ENCODE assay signal across 11 mouse cellular contexts in genomic region chr11:76569436-76569835, GRCm38 (mm10). TPM values are rescaled to one million over a fixed set of nuclear protein-coding genes. Genes with fewer than 3 reads are reported as not detected.
DNase-seq lines count a peak whose midpoint lies in the region; ATAC-seq lines count a peak whose summit lies in the region.
"Had no signal": no experiment of that assay in that cellular context is flagged by ENCODE, and none has a peak within 500 bp of the region (broad histone marks: within the 10 kb centered on the region; RNA-seq: fewer than 3 reads in every experiment).

No protein-coding gene starts in this region.

- peaks cover 62% of the 10 kb centered on the region for H3K4me1 ChIP-seq in hindbrain, embryonic 10.5 days (replicated peaks)
- peaks cover 30% of the 10 kb centered on the region for H3K4me1 ChIP-seq in midbrain, embryonic 14.5 days (ENCODE audit: control insufficient read depth, insufficient read depth, low read length)

- peaks cover 45% of the 10 kb centered on the region for H3K27me3 ChIP-seq in hindbrain, embryonic 10.5 days (ENCODE audit: insufficient read depth, poor library complexity, severe bottlenecking)
- peaks cover 6% of the 10 kb centered on the region; the same call in 1 of the 2 replicates for H3K27me3 ChIP-seq in midbrain, embryonic 14.5 days (ENCODE audit: control insufficient read depth, insufficient read depth, low read length)

- H3K9me3 ChIP-seq in hindbrain, embryonic 10.5 days: no peaks in the 10 kb centered on the region
- no peaks in the 10 kb centered on the region for H3K9me3 ChIP-seq in midbrain, embryonic 14.5 days (ENCODE audit: control insufficient read depth, low read length)
- H3K9me3 ChIP-seq: liver, embryonic 15.5 days had no signal

- peak; percentile 33 for DNase-seq in adrenal gland, adult 2 months
- DNase-seq in adrenal gland, postnatal 4 days (ENCODE audit: low spot score in 2 of 2): no peak
- peak; percentile 46 for DNase-seq in brain, adult 2 months (ENCODE audit: low read depth, low spot score)
- DNase-seq in hindbrain, embryonic 10.5 days (ENCODE audit: low spot score): peak; percentile 22
- DNase-seq in midbrain, embryonic 14.5 days: no peak
- no peak for DNase-seq in layer of hippocampus, adult 9-10 months (ENCODE audit: low spot score)
- no peak for DNase-seq in frontal cortex, adult 2 months (ENCODE audit: extremely low spot score in 1 of 2, low spot score in 1 of 2)
- DNase-seq: heart, adult 18-20 months; kidney, postnatal 36 days had no signal

- no peak overlapping the region; the same call in 1 of the 2 replicates for H3K9ac ChIP-seq in midbrain, embryonic 14.5 days (replicated peaks; ENCODE audit: low read length)
- H3K9ac ChIP-seq: liver, embryonic 15.5 days had no signal

- peak overlapping the region; percentile 91 for H3K4me3 ChIP-seq in hindbrain, embryonic 10.5 days
- peak overlapping the region; percentile 60; the same call in 1 of the 2 replicates for H3K4me3 ChIP-seq in midbrain, embryonic 14.5 days (replicated peaks; ENCODE audit: low read depth, low read length)
- H3K4me3 ChIP-seq: liver, embryonic 15.5 days had no signal

- H3K4me2 ChIP-seq in midbrain, embryonic 14.5 days (ENCODE audit: low read length): peak overlapping the region; percentile 98
- H3K4me2 ChIP-seq: liver, embryonic 15.5 days had no signal

- ATAC-seq in midbrain, embryonic 14.5 days (ENCODE audit: low FRiP score, low TSS enrichment): no peak
- ATAC-seq in megakaryocyte progenitor cell, adult 5-6 weeks (replicated peaks; ENCODE audit: poor library complexity): no peak

- no peaks in the 10 kb centered on the region for H3K36me3 ChIP-seq in hindbrain, embryonic 10.5 days
- no peaks in the 10 kb centered on the region for H3K36me3 ChIP-seq in midbrain, embryonic 14.5 days (ENCODE audit: control insufficient read depth, insufficient read depth, low read length)
- H3K36me3 ChIP-seq: liver, embryonic 15.5 days had no signal

- H3K27ac ChIP-seq in hindbrain, embryonic 10.5 days: peak overlapping the region; percentile 94
- H3K27ac ChIP-seq in midbrain, embryonic 14.5 days (replicated peaks; ENCODE audit: low read depth, low read length): no peak overlapping the region
- H3K27ac ChIP-seq: liver, embryonic 15.5 days had no signal

- 37% methylated on average over 3 of the region's 3 CpGs for WGBS in hindbrain, embryonic 10.5 days
- 15% methylated on average over 3 of the region's 3 CpGs for WGBS in midbrain, embryonic 14.5 days

RNA-seq across cellular contexts. Expression of gene Abr, which starts 52.7 kb away (rescaled TPM):
- 10 to 100 TPM; 46.2 to 76.2 TPM for total RNA-seq in adrenal gland, adult 2 months (2021)
- 47.7 and 49.6 TPM in 2 replicates for polyA plus RNA-seq in adrenal gland, adult 2 months (2012; rRNA removed)
- 10 to 100 TPM; 64.2 to 68.9 TPM for total RNA-seq in adrenal gland, postnatal 4 days (2021)
- polyA plus RNA-seq in hindbrain, embryonic 10.5 days (2016; fragmentation: Nextera tagmentation; extraction: Ambion mirVana): 29.5 and 40.5 TPM in 2 replicates
- 102 and 136 TPM in 2 replicates for polyA plus RNA-seq in midbrain, embryonic 14.5 days (2014; fragmentation: Nextera tagmentation; extraction: Ambion mirVana)
- total RNA-seq in megakaryocyte progenitor cell, adult 5-6 weeks (2015): 25.2 and 32.5 TPM in 2 replicates
- total RNA-seq in megakaryocyte progenitor cell, adult 5-6 weeks (2017): 45.9 and 49.7 TPM in 2 replicates
- 291 and 312 TPM in 2 replicates for polyA plus RNA-seq in frontal cortex, adult 2 months (2012; rRNA removed)

Comparison
In these comparisons a context has a peak if more than half of its experiments do, and no peak if none do; other contexts are left out.
1. DNase-seq: peak in adrenal gland, adult 2 months (single experiment), brain, adult 2 months (single experiment) and hindbrain, embryonic 10.5 days (single experiment); none in adrenal gland, postnatal 4 days (0 of 2), midbrain, embryonic 14.5 days (single experiment), layer of hippocampus, adult 9-10 months (single experiment) and frontal cortex, adult 2 months (0 of 2).